28 mouse cellular contexts compared by ENCODE assay signal in genomic region chr6:52121173-52121572, GRCm38 (mm10). TPM values are rescaled to one million over a fixed set of nuclear protein-coding genes. Genes with fewer than 3 reads are reported as not detected.
"Had no signal": no experiment of that assay in that cellular context is flagged by ENCODE, and none has a peak within 500 bp of the region (broad histone marks: within the 10 kb centered on the region; RNA-seq: fewer than 3 reads in every experiment).

No protein-coding gene starts in this region.

- H3K4me2 ChIP-seq: heart, embryonic 12.5 days; hindbrain, embryonic 12.5 days; hindbrain, embryonic 14.5 days; limb, embryonic 12.5 days; liver, embryonic 11.5 days; liver, embryonic 13.5 days; liver, embryonic 15.5 days had no signal

- H3K9me3 ChIP-seq: heart, embryonic 10.5 days; heart, embryonic 12.5 days; hindbrain, embryonic 10.5 days; hindbrain, embryonic 12.5 days; limb, embryonic 10.5 days; limb, embryonic 12.5 days; liver, embryonic 13.5 days; liver, embryonic 15.5 days had no signal

- H3K27ac ChIP-seq: gastrocnemius, adult 2 months; heart, embryonic 10.5 days; hindbrain, embryonic 10.5 days; hindbrain, embryonic 12.5 days; hindbrain, embryonic 14.5 days; layer of hippocampus, adult 2 months; left cerebral cortex, adult 2 months; limb, embryonic 10.5 days; limb, embryonic 12.5 days; liver, embryonic 13.5 days; liver, embryonic 15.5 days had no signal

- H3K4me3 ChIP-seq: gastrocnemius, adult 2 months; heart, embryonic 10.5 days; heart, embryonic 12.5 days; hindbrain, embryonic 10.5 days; hindbrain, embryonic 12.5 days; layer of hippocampus, adult 2 months; left cerebral cortex, adult 2 months; limb, embryonic 10.5 days; limb, embryonic 12.5 days; liver, embryonic 13.5 days; liver, embryonic 15.5 days had no signal

- H3K36me3 ChIP-seq: heart, embryonic 10.5 days; heart, embryonic 12.5 days; hindbrain, embryonic 10.5 days; hindbrain, embryonic 12.5 days; limb, embryonic 10.5 days; limb, embryonic 12.5 days; liver, embryonic 13.5 days; liver, embryonic 15.5 days had no signal

- H3K4me1 ChIP-seq: liver, embryonic 13.5 days; liver, embryonic 15.5 days had no signal

- H3K9ac ChIP-seq: heart, embryonic 12.5 days; hindbrain, embryonic 12.5 days; hindbrain, embryonic 14.5 days; limb, embryonic 12.5 days; liver, embryonic 13.5 days; liver, embryonic 15.5 days had no signal

- H3K27me3 ChIP-seq: hindbrain, embryonic 12.5 days had no signal

- DNase-seq: gastrocnemius, adult 2 months; gastrocnemius, postnatal 10 days; gastrocnemius, postnatal 25 days; heart, adult 18-20 months; heart, postnatal 10 days; heart, postnatal 4 days; kidney, adult 8-10 months; kidney, postnatal 14 days; kidney, postnatal 4 days; liver; liver, embryonic 13.5 days had no signal

- ATAC-seq: forebrain, embryonic 16.5 days; hindbrain, embryonic 16.5 days; inflammation-experienced regulatory T-cells, adult 6 months; intestine, embryonic 16.5 days had no signal

RNA-seq across cellular contexts. Expression of gene Hoxa1, which starts 36.9 kb away (rescaled TPM):
- polyA plus RNA-seq: forebrain, embryonic 16.5 days; inflammation-experienced regulatory T-cells, adult 6 months had no signal

RNA-seq across cellular contexts. Expression of gene Hoxa2, which starts 43.5 kb away (rescaled TPM):
- polyA plus RNA-seq: forebrain, embryonic 16.5 days; frontal cortex, adult 2 months; inflammation-experienced regulatory T-cells, adult 6 months had no signal

RNA-seq across cellular contexts. Expression of gene 5730596B20Rik, which starts 56.1 kb away (rescaled TPM):
- polyA plus RNA-seq: forebrain, embryonic 16.5 days; frontal cortex, adult 2 months; heart, embryonic 14.5 days; inflammation-experienced regulatory T-cells, adult 6 months had no signal
